Mouse (Mus musculus) mesoderm, embryonic 11.5 days (tissue): ENCODE results near the gene Cd300e.

Experiments
- DNase-seq: peaks from one replicate; pipeline ENCODE4 v3.0.0-alpha.2; 2012; ENCODE audit warnings: low read depth, low spot score

The Cd300e gene

GRCm38 (mm10) chr11:115004070-115004469 lies 57.9 kb downstream of the Cd300e start:
- DNase-seq: no peak
